Mouse (Mus musculus) liver, adult 2 months (tissue): ENCODE measurements at regions not wholly inside any gene's neighbourhood (a gene's known extent, or its start where the extent isn't known, plus 50 kb on each side); places are given as distances from the start of the nearest gene placed in this dataset.

Experiments
- DNase-seq: peaks from one replicate; pipeline ENCODE4 v3.0.0-alpha.2; 2011; ENCODE audit warnings: low read depth, low spot score; ENCODE audit errors: extremely low read depth
- H3K27ac ChIP-seq: fragments of 200-500 bp; replicated peaks from 2 replicates; pipeline ENCODE4 v1.5.1; 2012; ENCODE audit warnings: low read depth, mild to moderate bottlenecking, control low read depth, inconsistent platforms, low read length; ENCODE audit not compliant: insufficient read depth
- H3K27me3 ChIP-seq: fragments of 200-500 bp; 2 replicates; pipeline ENCODE4 v1.6.1; 2012; ENCODE audit warnings: mild to moderate bottlenecking, moderate library complexity, low read length, inconsistent platforms; ENCODE audit not compliant: control insufficient read depth, insufficient read depth
- H3K36me3 ChIP-seq: fragments of 200-500 bp; 2 replicates; pipeline ENCODE4 v1.6.1; 2012; ENCODE audit warnings: low read length, inconsistent platforms; ENCODE audit not compliant: control insufficient read depth, insufficient read depth
- H3K4me1 ChIP-seq: fragments of 200-500 bp; 2 replicates; pipeline ENCODE4 v1.6.1; 2011; ENCODE audit warnings: low read length; ENCODE audit not compliant: control insufficient read depth, insufficient read depth
- H3K4me3 ChIP-seq: fragments of 200-500 bp; 2 replicates; pipeline ENCODE4 v1.5.1; 2011; ENCODE audit warnings: low read depth, mild to moderate bottlenecking, control low read depth, low read length, moderate library complexity; ENCODE audit not compliant: insufficient read depth
- H3K79me2 ChIP-seq: fragments of 200-500 bp; 2 replicates; pipeline ENCODE4 v1.6.1; 2012; ENCODE audit warnings: inconsistent platforms, mild to moderate bottlenecking, low read length, moderate library complexity; ENCODE audit not compliant: control insufficient read depth, insufficient read depth
- H3K9ac ChIP-seq: fragments of 200-500 bp; 2 replicates; pipeline ENCODE4 v1.6.1; 2012; ENCODE audit warnings: low read depth, mild to moderate bottlenecking, control low read depth, inconsistent platforms, low read length
- CTCF ChIP-seq: fragments of 200-500 bp; IDR thresholded peaks from 2 replicates; pipeline ENCODE4 v1.5.1; 2011; ENCODE audit warnings: low read depth, low read length, control low read depth
- POLR2A ChIP-seq: fragments of 200-500 bp; IDR thresholded peaks from 2 replicates; pipeline ENCODE4 v1.6.1; 2011; ENCODE audit warnings: low read length, control low read depth; ENCODE audit not compliant: insufficient read depth; ENCODE audit errors: extremely low read depth
- WGBS: fragments of 180-500 bp; shearing (Covaris S2); methylation state at CpG from one replicate; pipeline ENCODE4 v1.1.7; 2018; 5-methylcytosine and 5-hydroxymethylcytosine counted together

GRCm38 (mm10) chr2:9078158-9078557 is 802.9 kb upstream of the 4930412O13Rik start:
- TF ChIP-seq POLR2A (no peak), CTCF (no peak)
- WGBS, result 75% methylated on average over 4 of the region's 4 CpGs
- no peak overlapping the region for H3K27ac ChIP-seq
- H3K79me2 ChIP-seq, result no peaks in the 10 kb centered on the region
- H3K9ac ChIP-seq, result no peak overlapping the region
- no peaks in the 10 kb centered on the region for H3K4me1 ChIP-seq
- H3K36me3 ChIP-seq, result no peaks in the 10 kb centered on the region
- no peak for DNase-seq
- H3K27me3 ChIP-seq, result no peaks in the 10 kb centered on the region
- no peak overlapping the region for H3K4me3 ChIP-seq

- TF ChIP-seq CTCF (no peak), POLR2A (no peak)
- Histone ChIP-seq H3K27me3 (no peaks in the 10 kb centered on the region), H3K79me2 (no peaks in the 10 kb centered on the region), H3K27ac (no peak overlapping the region), H3K9ac (no peak overlapping the region), H3K36me3 (no peaks in the 10 kb centered on the region), H3K4me3 (no peak overlapping the region), H3K4me1 (no peaks in the 10 kb centered on the region)
- 62% methylated on average over 1 of the region's 1 CpGs for WGBS
- DNase-seq, result no peak
Observed at GRCm38 (mm10) chr2:9081746-9082145, 799.3 kb upstream of the 4930412O13Rik start.

- no peak overlapping the region for H3K27ac ChIP-seq
- WGBS, result 80% methylated on average over 4 of the region's 4 CpGs
Observed at GRCm38 (mm10) chr2:9095317-9095716, 785.7 kb upstream of the 4930412O13Rik start.

GRCm38 (mm10) chr2:9116697-9117096 is 764.4 kb upstream of the 4930412O13Rik start:
- 77% methylated on average over 3 of the region's 3 CpGs for WGBS
- H3K4me1 ChIP-seq, result no peaks in the 10 kb centered on the region
- H3K79me2 ChIP-seq, result no peaks in the 10 kb centered on the region
- TF ChIP-seq POLR2A, result no peak
- no peak for TF ChIP-seq CTCF
- no peaks in the 10 kb centered on the region for H3K36me3 ChIP-seq
- H3K9ac ChIP-seq, result no peak overlapping the region
- H3K27me3 ChIP-seq, result no peaks in the 10 kb centered on the region
- no peak overlapping the region for H3K27ac ChIP-seq
- no peak overlapping the region for H3K4me3 ChIP-seq
- DNase-seq, result no peak

More at GRCm38 (mm10) chr2:9095317-9095716, 785.7 kb upstream of the 4930412O13Rik start:
- H3K36me3 ChIP-seq, result no peaks in the 10 kb centered on the region
- no peak for DNase-seq
- no peak overlapping the region for H3K9ac ChIP-seq
- no peak for TF ChIP-seq CTCF
- TF ChIP-seq POLR2A, result no peak
- no peak overlapping the region for H3K4me3 ChIP-seq
- no peaks in the 10 kb centered on the region for H3K27me3 ChIP-seq
- no peaks in the 10 kb centered on the region for H3K4me1 ChIP-seq
- H3K79me2 ChIP-seq, result no peaks in the 10 kb centered on the region

GRCm38 (mm10) chr2:9117523-9117922 is 763.5 kb upstream of the 4930412O13Rik start:
- H3K36me3 ChIP-seq, result no peaks in the 10 kb centered on the region
- H3K79me2 ChIP-seq, result no peaks in the 10 kb centered on the region
- no peak overlapping the region for H3K27ac ChIP-seq
- WGBS, result 79% methylated on average over 5 of the region's 5 CpGs
- TF ChIP-seq POLR2A (no peak), CTCF (no peak)
- no peak for DNase-seq
- no peaks in the 10 kb centered on the region for H3K27me3 ChIP-seq
- H3K4me1 ChIP-seq, result no peaks in the 10 kb centered on the region
- no peak overlapping the region for H3K9ac ChIP-seq
- no peak overlapping the region for H3K4me3 ChIP-seq

GRCm38 (mm10) chr2:9136963-9137362 is 744.1 kb upstream of the 4930412O13Rik start:
- DNase-seq, result no peak
- H3K27ac ChIP-seq, result no peak overlapping the region
- no peaks in the 10 kb centered on the region for H3K27me3 ChIP-seq
- TF ChIP-seq CTCF (no peak), POLR2A (no peak)
- no peaks in the 10 kb centered on the region for H3K79me2 ChIP-seq
- H3K4me1 ChIP-seq, result no peaks in the 10 kb centered on the region
- H3K9ac ChIP-seq, result no peak overlapping the region
- WGBS, result 12% methylated on average over 4 of the region's 4 CpGs
- H3K36me3 ChIP-seq, result no peaks in the 10 kb centered on the region
- H3K4me3 ChIP-seq, result no peak overlapping the region
